Mouse (Mus musculus) lung, postnatal 4 days (tissue): Measurements from ENCODE around the gene Gm20594.

ENCODE experiments used
- DNase-seq, 2 experiments: peaks; one replicate each; pipeline ENCODE4 v3.0.0; 2021

Gene Gm20594

DNA sequence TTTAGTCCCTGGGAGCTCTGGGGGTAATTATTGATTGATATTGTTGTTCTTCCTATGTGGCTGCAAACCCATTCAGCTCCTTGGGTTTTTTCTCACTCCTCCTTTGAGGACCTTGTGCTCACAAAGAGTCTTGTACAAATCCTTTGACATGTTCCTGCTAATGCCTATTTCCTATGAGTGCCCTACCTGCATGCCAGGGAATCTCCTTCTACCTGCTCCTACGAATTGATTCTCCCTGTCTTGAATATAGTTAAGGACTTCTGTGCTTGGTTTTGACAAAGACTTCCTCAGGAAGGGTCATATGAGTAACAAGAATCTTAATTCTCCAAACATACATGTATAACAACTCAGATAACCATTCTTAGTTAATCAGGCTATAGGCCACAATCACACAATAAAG is at the start of gene Gm20594:
Gm20594 (plus strand) TSS at position 301 of the 400 bp plus-strand sequence.
- DNase-seq = no peak

GRCm38 (mm10) chr6:79818114-79818513 is 398 bp downstream of the Gm20594 start:
- DNase-seq = no peak

- no peak for DNase-seq
Measured at GRCm38 (mm10) chr6:79833845-79834244, 16.1 kb downstream of the Gm20594 start.

- DNase-seq = no peak
Measured at GRCm38 (mm10) chr6:79846829-79847228, 29.1 kb downstream of the Gm20594 start.
